Mouse (Mus musculus): ENCODE results near the gene Tbc1d10a.

- TF ChIP-seq POLR2A (IDR thresholded peaks at IDR 0.05; ENCODE audit: borderline replicate concordance, extremely low read depth, insufficient read depth, insufficient read length, poor library complexity, severe bottlenecking): no peak
- TF ChIP-seq CTCF (IDR thresholded peaks at IDR 0.05; ENCODE audit: borderline replicate concordance, extremely low read depth, insufficient read depth, insufficient read length): no peak
Observed at GRCm38 (mm10) chr11:4148120-4148519, 38.5 kb upstream of the Tbc1d10a start.

Data from brain, embryonic 14.5 days (tissue).